Mouse (Mus musculus): ENCODE measurements around the gene Zbtb38.
A peak's percentile ranks its signal among the peaks of the same experiment; 100 is the strongest.

Zbtb38 gene

GRCm38 (mm10) chr9:96731039-96731895 lies 21.4 kb downstream of the Zbtb38 start:
- no peak for DNase-seq (ENCODE audit: low spot score in 2 of 2)

DNA sequence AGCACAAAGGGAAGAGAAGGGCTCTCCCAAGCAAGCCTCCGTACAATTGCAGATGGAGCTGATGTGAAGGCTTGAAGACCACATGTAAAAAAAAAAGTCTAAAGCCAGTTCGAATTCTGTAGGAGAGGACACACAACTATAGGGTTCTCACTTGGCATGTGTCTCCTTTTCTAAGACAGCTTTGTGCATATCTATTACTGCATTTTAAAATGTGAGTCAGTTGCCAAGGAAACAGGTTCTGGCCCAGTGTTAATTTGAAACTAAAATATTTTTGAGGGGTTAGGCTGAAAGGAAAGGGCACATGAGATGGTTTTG lies 22.4 kb downstream of the Zbtb38 start:
- DNase-seq (ENCODE audit: low spot score in 2 of 2): no peak

DNA sequence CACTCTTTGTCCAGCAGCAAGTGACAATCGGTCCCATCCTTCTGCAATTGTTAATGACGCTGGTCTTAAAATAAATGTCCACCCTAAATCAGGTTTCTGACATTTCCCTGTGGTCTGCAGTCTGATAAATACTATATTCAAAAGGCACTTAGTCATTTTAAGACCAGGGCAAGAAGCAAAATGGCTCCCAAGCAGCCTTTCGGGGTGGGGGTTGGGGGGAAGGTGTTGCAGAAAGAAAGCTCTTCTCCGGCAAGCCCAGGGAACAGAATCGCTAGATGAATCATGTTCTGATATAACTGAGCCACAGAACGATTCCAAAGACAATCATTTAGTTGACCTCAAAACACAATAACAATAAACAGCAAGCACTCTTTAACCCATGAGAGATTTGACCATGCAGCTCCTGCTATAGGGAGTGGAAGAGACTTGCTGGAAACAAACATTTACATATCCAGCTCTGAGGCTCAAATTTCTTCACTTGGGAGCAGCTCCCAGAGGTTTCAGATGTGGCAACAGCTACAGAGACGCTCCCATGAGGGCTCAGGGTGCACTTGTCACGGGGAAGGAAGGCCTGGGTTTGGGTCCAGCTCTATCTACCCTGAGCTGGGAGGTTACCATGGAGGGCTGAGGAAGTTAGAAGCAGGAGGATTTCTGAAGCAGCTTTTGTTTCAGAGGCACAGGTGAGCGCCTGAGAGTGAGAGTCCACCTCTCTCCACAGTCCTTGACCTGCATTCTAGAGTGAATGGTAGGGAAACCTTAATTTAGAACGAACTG lies 22.9 kb downstream of the Zbtb38 start:
- no peak for DNase-seq (ENCODE audit: low spot score in 2 of 2)

DNA sequence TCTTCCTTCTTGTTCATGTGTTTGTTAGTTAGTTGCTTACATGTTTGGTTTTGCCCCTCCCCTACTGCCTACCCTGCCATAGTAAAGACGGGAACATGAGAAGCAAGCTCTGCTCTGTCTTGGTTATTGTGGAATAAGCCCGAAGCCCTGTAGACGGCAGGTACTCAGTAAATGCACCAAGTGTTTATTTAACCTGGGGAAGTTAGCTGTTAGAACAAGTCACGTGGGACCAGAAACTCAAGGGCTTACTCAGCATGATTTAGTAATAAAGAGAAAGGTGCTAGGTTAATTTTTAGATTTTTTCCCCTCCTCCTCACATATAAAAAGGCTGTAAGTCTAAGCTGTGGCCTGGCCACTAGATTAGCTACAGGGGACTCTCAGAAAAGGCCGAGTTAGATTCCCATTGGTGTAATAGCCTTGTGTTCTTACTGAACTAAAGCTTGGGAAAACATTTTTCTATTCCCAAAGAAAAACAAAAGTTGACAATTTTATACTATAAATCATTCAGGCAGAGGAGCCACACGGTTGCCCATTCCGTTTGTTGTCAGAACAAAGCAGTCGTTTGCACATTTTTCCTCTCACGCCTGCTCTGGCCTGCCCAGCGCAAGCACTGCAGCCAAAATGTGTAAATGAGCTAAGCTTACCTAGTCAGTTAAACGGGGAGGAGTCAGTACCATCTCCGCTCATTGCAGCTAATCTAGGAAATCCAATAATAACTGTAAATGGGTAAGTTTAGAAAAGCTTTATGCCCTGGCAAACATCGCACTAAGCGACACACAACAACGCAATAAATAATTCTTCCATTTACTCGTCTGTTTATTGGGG lies 24.1 kb downstream of the Zbtb38 start:
- no peak for DNase-seq (ENCODE audit: low spot score in 2 of 2)

GRCm38 (mm10) chr9:96727688-96728087 lies 24.9 kb downstream of the Zbtb38 start:
- peak in 1 of 2 experiments; percentile 73 for DNase-seq (ENCODE audit: low spot score in 2 of 2)

DNA sequence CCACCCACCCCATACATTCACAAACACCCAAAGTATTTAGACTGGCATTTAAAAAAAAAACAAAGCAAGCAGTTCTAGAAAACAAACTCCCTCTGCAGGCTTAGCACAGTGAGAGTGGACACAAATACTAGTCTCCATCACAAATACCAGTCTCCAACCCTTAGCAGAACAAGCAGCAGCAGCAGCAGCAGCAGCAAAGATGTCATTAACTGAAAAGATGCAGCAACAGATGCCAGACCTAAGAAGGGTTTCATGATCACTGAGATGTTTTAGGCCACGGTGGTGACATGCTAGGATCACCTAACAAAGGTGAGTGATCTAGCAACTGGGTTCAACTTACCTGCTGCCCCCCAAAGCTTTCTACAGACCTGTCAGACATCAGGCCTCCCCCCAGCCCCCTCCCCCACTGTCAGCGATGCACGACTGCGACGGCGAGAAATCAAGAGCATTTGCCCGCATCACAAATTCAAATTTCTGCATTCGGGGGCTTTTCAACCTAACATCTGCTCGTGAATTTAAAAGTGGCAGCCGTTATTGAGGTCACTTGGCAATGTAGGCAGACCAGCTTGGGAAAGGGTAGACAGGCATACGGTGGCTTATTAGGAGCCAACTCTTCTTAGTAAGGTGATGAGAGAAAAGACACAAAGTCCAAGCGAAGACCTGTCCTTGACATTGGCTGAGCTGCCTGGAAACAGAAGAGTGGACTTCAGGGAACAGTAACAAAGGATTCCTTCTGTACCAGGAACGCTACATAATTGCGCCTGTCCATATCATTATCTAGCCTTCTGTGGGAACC lies 26.1 kb downstream of the Zbtb38 start:
- no peak for DNase-seq (ENCODE audit: low spot score in 2 of 2)

DNA sequence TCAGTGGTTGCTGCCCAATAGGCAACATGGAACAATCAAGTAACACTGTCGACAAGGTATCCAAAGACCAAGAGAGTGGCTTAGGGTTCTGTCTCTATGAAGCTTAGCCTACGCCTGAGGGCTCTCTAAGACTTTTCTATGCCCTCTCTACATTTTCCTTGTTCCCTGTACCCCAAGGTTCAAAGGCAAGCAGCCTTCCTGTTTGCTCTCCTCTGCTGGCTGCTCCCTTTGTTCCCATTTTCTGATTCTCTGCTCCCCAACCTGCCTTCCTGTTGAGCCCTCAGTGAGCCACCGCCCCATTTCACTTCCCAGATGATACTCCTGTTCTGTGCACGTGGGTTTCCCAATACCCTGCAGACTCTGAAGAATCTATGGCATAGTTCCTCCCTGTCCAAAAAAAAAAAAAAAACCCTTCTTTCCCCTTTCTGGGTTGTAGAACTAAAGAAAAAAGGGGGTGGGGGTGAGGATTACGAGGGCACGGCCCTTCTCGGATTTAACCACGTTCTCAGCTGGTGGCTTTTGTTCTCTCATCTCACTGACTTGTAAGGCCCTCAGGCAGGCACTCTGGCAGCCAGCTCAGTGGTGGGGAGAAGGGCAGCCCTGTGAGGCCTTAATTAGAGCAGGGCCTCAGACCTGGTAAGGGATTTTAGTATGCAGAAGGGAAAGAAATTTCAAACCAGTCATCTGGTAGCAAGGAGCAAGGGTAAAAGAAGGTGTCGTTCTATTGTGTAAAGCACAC lies 26.9 kb downstream of the Zbtb38 start:
- DNase-seq (ENCODE audit: low spot score in 2 of 2): no peak

DNA sequence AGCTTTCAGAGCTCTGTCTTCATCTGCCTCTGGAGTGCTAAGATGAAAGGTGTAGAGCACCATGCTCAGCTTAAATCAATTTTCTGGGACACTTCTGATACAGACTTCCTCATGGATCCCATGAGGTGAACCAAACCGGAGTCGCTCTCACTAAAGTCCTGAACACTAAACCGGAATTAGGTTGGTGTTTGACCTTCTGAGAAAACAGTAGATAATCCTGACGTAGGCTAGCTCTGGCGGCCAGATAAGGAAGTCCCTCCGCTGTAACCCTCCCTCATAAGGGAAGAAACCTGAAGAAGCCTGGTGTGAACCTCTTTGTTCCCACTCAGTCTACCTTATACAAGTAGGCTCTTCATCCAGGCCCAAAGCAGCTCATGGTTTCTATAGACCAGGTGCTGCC lies 29.0 kb downstream of the Zbtb38 start:
- no peak for DNase-seq (ENCODE audit: low spot score in 2 of 2)

DNA sequence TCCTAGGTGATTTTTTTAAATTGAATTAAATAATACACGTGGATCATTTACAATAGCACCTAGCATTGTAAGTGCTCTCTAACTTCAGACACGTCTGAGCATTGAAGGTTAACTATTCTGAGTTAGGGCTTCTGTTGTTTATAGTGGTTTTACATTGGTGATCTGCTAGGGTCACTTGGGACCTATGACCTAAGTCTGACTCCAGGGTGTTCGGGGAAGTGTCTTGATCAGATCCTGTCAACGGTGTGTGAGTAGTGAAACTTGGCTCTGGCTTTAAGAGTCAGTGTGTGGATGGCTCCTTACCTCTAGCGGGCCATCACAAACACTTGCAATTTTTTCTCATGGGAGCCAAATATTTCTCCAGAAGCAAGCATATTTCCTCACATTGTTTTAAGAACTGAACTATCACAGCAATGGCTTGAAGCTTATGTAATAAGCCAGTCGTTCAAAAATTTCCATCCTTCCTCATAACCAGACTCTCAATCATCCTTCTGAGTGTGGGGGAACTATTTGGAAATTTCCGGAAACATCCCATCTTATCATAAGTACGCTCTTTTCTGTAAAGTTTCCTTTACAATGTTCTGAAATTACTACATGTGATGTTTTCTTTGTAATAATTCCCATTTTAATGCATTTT lies 31.4 kb downstream of the Zbtb38 start:
- peak in 1 of 2 experiments; percentile 55 for DNase-seq (ENCODE audit: low spot score in 2 of 2)

- DNase-seq (ENCODE audit: low spot score in 2 of 2): no peak
Measured at GRCm38 (mm10) chr9:96720510-96721162, 32.0 kb downstream of the Zbtb38 start.

- peak; percentile 76 to 79 for DNase-seq (ENCODE audit: low spot score in 2 of 2)
Measured at GRCm38 (mm10) chr9:96719408-96720158, 33.0 kb downstream of the Zbtb38 start.

DNA sequence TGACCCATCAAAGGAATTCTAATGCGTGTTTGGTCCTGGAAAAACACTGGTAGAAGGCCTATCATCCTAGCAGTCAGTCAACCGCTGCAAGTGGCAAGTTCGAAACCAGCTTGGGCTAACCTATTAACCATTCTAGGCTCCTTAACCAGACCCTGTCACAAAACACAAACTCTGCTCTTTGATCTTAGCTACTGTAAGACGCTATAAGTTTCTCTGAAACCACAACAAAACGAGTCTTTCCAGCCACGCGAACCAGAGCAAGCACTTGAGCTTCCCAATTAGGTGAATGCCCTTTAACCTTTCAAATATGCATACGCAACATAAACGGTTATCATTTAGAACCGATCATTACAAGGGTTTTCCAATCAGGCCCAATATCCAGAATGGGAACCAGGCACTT lies 33.7 kb downstream of the Zbtb38 start:
- no peak for DNase-seq (ENCODE audit: low spot score in 2 of 2)

- no peak for DNase-seq (ENCODE audit: low spot score in 2 of 2)
Measured at GRCm38 (mm10) chr9:96718402-96718798, 34.2 kb downstream of the Zbtb38 start.

DNA sequence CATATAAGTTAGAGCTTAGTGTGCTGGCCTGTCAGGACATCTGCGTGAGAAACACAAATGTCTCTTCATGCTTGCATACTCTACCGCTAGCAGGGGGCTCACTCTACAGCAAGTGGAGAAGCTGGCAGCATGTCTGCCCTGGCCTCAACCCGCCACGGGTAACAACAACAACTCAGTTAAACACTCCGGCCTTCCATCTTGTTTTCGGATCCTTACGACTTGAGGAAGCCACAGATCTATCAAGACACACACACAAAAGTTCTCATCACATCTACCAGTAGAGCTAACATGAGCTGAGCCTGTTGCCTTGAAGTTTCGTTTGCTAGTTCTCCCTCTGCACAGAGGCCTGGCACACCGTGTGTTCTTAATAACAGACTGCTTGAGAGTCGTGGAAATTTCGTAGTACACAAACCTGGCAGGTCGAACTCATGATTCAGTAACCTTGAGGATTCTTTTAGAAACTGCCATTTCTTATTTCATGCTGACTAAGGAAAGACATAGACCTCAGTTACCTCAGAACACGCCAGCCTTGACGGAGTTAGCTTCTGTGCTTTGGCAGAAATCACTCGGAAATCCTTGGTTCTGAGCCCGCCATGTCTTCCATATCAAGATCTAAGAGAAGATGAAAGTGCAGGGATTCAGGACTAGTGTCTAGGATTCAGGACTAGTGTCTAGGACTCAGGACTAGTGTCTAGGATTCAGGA lies 34.8 kb downstream of the Zbtb38 start:
- no peak for DNase-seq (ENCODE audit: low spot score in 2 of 2)

DNA sequence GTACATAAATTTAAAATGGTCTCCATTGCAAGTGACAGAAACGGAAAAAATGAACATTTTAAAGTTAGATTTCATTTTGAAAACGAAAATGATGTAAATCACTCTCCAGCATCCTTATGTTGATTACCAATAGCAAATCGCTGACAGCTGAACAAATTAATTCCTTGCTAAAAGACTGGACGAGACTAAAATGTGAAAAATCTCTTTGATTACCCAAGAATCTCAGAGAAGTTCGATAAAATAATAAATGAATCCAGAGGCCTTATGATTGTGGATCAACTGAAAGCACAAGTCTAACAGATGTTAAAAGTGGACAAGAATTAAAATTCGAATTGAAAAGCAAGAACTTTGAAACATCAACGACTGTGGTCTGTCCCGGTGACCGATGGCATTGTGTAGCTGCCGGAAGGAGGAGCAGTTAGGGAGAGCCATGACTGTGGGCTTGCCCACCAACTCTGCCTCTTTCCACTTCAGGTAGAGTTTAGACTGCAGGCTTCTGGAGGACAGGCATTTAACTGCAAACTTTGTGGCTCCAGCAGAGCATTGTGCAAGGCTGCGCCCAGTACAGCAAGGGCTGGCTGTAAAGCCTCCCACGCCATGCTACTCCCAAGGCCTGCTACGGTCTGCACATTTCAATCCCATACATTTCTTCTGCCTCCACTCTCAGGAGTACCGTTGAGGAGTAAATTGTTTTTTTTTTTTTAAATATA lies 35.7 kb downstream of the Zbtb38 start:
- no peak for DNase-seq (ENCODE audit: low spot score in 2 of 2)

GRCm38 (mm10) chr9:96716136-96716535 lies 36.5 kb downstream of the Zbtb38 start:
- DNase-seq (ENCODE audit: low spot score in 2 of 2): no peak

DNA sequence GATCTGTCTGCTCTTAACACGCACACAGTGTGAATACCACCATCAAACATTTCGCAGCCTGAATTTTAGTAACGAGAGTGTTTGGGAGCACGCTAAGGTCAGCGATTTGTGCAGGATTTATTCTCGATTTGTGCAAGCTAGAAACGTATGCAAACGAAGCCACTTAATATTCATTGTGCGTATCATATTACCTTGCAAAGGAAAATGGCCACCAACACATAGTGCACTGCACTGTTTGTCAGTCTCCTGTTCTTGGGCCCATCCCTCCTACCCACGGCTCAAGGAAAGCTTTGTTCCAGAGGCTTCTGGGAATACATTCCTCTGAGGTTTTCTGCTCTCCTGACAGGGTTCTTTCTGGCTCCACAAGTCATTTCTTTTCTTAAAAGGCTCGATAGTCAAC lies 37.5 kb downstream of the Zbtb38 start:
- no peak for DNase-seq (ENCODE audit: low spot score in 2 of 2)

Measured in heart, adult 9 months (tissue).